Mouse (Mus musculus) hindbrain, embryonic 11.5 days (tissue): Measurements from ENCODE around the gene Dock10. TPM values are rescaled to one million over a fixed set of nuclear protein-coding genes. Genes with fewer than 3 reads are reported as not detected.

ENCODE experiments used
- ATAC-seq: fragments of 200-750 bp; cut with Nextera tagmentation; 2 replicates; pipeline ENCODE4 v1.8.0; 2017; ENCODE audit warnings: mild to moderate bottlenecking, moderate TSS enrichment, moderate library complexity; ENCODE audit not compliant: low FRiP score
- DNase-seq: peaks from one replicate; pipeline ENCODE4 v3.0.0-alpha.2; 2015; ENCODE audit warnings: low spot score
- H3K27ac ChIP-seq: fragments of 300-500 bp; sonication (generic); 2 replicates; pipeline ENCODE4 v1.5.1; 2014; ENCODE audit warnings: mild to moderate bottlenecking, low read depth, low read length
- H3K27me3 ChIP-seq: fragments of 300-500 bp; sonication (generic); 2 replicates; pipeline ENCODE4 v1.6.1; 2014; ENCODE audit warnings: mild to moderate bottlenecking, low read length, moderate library complexity, mixed read lengths; ENCODE audit not compliant: control insufficient read depth, insufficient read depth
- H3K36me3 ChIP-seq: fragments of 300-500 bp; sonication (generic); 2 replicates; pipeline ENCODE4 v1.6.1; 2014; ENCODE audit warnings: mild to moderate bottlenecking, low read length, moderate library complexity, mixed read lengths; ENCODE audit not compliant: control insufficient read depth, insufficient read depth
- H3K4me1 ChIP-seq: fragments of 300-500 bp; sonication (generic); replicated peaks from 2 replicates; pipeline ENCODE4 v1.6.1; 2014; ENCODE audit warnings: low read length, mixed read lengths; ENCODE audit not compliant: control insufficient read depth, insufficient read depth
- H3K4me2 ChIP-seq: fragments of 300-500 bp; sonication (generic); replicated peaks from 2 replicates; pipeline ENCODE4 v1.6.1; 2014; ENCODE audit warnings: mild to moderate bottlenecking, low read depth, low read length
- H3K4me3 ChIP-seq: fragments of 300-500 bp; sonication (generic); 2 replicates; pipeline ENCODE4 v1.5.1; 2014; ENCODE audit warnings: low read depth, low read length
- H3K9ac ChIP-seq: fragments of 300-500 bp; sonication (generic); 2 replicates; pipeline ENCODE4 v1.6.1; 2014; ENCODE audit warnings: low read depth, low read length
- H3K9me3 ChIP-seq: fragments of 300-500 bp; sonication (generic); 2 replicates; pipeline ENCODE4 v1.6.1; 2016; ENCODE audit warnings: low read length; ENCODE audit not compliant: control insufficient read depth
- WGBS: fragments of 180-500 bp; shearing (Covaris S2); extraction: QIAGEN DNeasy Blood & Tissue Kit; methylation state at CpG from one replicate; pipeline ENCODE4 v1.1.7; 2014; 5-methylcytosine and 5-hydroxymethylcytosine counted together
- polyA plus RNA-seq: library from polyadenylated mRNA; unstranded; fragments of >200 nt; fragmentation: Nextera tagmentation; extraction: Ambion mirVana; gene quantifications from 2 replicates; pipeline ENCODE4 v1.2.1, GENCODE M21; 2014

The Dock10 gene
- polyA plus RNA-seq, 1 experiment from 2014 or later: 4.3 TPM

DNA sequence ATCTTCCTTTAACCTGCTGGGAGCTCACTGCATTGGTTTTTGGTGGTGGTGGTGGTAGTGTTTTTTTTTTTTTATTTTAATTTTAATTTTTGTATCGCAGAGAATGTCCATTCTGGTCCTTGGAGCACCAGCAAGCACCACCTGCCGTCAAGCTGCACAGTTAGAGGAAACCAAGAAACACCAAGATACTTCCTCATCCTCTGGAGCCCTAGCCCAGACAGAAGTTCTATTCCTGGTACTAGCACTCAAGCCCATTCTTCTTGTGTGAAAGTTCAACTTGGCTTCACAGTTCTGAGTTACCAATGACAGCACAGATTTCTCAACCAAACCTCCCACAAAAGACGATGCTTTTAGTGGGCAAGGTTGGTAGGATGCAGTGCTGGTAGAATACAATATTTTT lies 86.6 kb downstream of the Dock10 start:
- Histone ChIP-seq H3K4me1 (no peaks in the 10 kb centered on the region), H3K36me3 (no peaks in the 10 kb centered on the region), H3K27me3 (no peaks in the 10 kb centered on the region), H3K9ac (no peak overlapping the region), H3K27ac (no peak overlapping the region), H3K4me2 (no peak overlapping the region), H3K9me3 (no peaks in the 10 kb centered on the region), H3K4me3 (no peak overlapping the region)
- no peak for DNase-seq
- ATAC-seq: no peak
- WGBS: 94% methylated on average over 3 of the region's 3 CpGs

DNA sequence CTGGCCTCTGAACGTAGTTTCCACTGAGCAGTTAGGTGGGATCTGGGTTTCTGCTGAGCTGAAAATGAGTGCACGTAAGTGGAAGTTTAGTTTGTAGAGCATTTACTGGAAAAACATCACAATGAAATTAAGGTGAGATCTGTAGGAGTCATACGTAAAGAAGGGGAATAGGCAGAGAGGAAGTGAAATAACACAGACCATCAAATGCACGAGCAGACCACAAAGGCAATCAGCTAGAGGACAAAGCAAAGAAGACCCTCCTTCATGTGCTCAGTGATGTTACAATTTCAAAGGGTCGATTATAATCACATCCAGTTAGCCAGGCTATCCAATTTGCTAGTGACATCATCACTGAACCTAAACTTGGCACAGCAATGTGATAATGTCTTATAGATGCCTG lies 87.3 kb downstream of the Dock10 start:
- Histone ChIP-seq H3K36me3 (no peaks in the 10 kb centered on the region), H3K9ac (no peak overlapping the region), H3K4me3 (no peak overlapping the region), H3K4me2 (no peak overlapping the region), H3K27ac (no peak overlapping the region), H3K4me1 (no peaks in the 10 kb centered on the region), H3K9me3 (no peaks in the 10 kb centered on the region), H3K27me3 (no peaks in the 10 kb centered on the region)
- no peak for ATAC-seq
- 82% methylated on average over 5 of the region's 5 CpGs for WGBS
- DNase-seq: no peak

DNA sequence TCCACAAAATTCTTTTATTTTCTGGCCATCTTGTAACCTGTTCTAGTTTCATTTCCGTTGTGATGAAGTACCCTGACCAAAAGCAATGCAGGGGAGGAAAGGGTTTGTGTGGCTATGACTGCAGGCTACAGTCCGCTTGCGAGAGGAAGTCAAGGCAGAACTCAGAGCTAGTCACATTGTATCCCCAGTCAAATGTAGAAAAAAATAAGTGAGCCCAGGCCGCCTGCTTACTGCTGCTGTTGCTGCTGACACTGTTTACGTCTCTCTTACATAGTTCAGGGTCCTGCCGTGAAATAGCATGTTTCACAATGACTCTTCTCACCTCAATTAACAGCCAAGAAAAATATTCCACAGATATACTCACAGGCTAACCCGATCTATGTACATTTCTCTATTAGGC lies 87.9 kb downstream of the Dock10 start:
- DNase-seq: no peak
- no peak for ATAC-seq
- no peak overlapping the region for H3K9ac ChIP-seq
- no peaks in the 10 kb centered on the region for H3K27me3 ChIP-seq
- H3K4me1 ChIP-seq: no peaks in the 10 kb centered on the region
- no peak overlapping the region for H3K4me3 ChIP-seq
- H3K27ac ChIP-seq: no peak overlapping the region
- WGBS: 89% methylated on average over 7 of the region's 7 CpGs
- no peak overlapping the region for H3K4me2 ChIP-seq
- no peaks in the 10 kb centered on the region for H3K36me3 ChIP-seq
- no peaks in the 10 kb centered on the region for H3K9me3 ChIP-seq

DNA sequence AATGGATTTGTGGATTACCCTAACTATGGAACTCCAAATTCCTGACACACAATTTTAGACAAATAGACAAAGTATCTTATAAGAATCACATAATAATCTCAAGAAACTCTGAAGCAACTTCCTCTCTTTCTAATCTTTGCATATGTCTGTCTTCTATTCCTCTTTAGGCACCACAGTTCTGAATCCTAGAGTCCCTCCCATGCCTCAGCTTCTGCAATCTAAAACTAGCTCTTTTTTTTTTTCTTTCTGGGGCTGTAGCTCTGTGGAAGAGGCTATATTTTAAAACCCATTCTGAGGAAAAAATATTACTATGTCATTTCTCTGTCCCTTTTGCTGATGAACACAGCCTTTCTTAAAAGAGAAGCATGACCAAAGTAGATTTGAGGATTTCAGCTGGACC lies 92.6 kb downstream of the Dock10 start:
- no peaks in the 10 kb centered on the region for H3K4me1 ChIP-seq
- H3K4me3 ChIP-seq: no peak overlapping the region
- no peak overlapping the region for H3K27ac ChIP-seq
- no peaks in the 10 kb centered on the region for H3K27me3 ChIP-seq
- H3K36me3 ChIP-seq: no peaks in the 10 kb centered on the region
- H3K9ac ChIP-seq: no peak overlapping the region
- H3K4me2 ChIP-seq: no peak overlapping the region
- ATAC-seq (no peak), DNase-seq (no peak)
- no peaks in the 10 kb centered on the region for H3K9me3 ChIP-seq

DNA sequence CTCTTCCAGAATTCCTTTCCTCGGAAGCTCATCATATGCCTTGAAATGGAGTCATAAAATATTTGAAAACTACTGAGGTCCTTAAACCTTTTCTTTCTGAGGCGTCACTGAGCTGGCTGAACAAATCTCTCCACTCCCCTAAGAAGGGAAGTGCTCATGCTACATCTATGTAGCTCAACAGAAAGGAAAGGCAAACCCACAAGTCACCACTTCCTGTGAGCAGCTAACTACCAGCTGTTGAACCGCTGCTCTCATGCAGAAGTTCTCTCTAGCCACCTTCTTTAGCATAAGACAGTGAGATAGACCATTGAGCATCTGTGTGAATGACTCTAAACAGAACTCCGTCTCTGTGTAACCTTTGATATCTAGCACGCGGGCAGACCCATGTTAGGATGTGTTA lies 93.2 kb downstream of the Dock10 start:
- H3K9ac ChIP-seq: no peak overlapping the region
- H3K36me3 ChIP-seq: no peaks in the 10 kb centered on the region
- no peaks in the 10 kb centered on the region for H3K9me3 ChIP-seq
- DNase-seq: no peak
- no peak overlapping the region for H3K27ac ChIP-seq
- WGBS: 92% methylated on average over 6 of the region's 6 CpGs
- no peaks in the 10 kb centered on the region for H3K4me1 ChIP-seq
- H3K27me3 ChIP-seq: no peaks in the 10 kb centered on the region
- ATAC-seq: no peak
- no peak overlapping the region for H3K4me3 ChIP-seq
- no peak overlapping the region for H3K4me2 ChIP-seq

DNA sequence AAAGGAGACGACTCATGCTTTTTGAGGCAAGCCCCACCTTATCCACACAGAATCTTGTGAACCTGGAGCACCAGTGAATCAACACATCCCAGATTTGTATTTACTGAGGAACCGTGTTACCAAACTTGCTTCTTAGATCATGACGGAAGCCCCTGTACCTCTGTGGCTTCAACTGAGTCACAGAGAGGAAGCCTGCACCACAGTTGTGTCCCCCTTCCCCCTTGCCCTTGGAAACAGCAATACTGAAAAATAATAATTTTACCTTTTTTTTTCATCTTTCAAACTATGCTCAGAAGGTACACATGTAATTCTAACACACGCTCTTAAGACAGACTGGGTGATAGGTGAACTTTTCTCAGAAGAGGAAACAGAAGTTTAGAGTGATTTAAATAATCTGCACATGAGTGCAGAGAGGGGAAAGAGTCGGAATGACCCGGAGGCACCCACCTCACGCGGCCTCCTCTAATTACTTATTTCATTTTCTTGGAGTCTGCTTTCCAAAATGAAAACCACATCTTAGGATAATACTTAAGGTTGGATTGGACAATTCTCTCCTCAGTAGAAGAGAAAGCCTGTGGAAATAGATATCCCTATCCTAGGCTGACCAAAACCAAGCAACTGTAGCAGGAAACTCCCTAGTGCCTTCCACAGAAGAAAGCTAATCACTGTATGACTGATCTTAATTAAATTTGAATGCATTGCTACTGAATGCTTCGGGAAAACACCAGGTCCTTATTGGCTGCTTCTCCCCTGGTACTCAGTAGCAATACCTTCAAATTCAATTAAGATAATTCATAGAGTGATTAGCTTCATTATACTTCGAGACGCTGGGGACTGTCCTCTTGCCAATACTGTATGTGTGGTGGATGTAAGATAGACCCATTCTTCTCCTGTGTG lies 96.6 kb downstream of the Dock10 start:
- Histone ChIP-seq H3K4me3 (no peak overlapping the region), H3K9me3 (no peaks in the 10 kb centered on the region), H3K27ac (no peak overlapping the region), H3K4me1 (no peaks in the 10 kb centered on the region), H3K4me2 (no peak overlapping the region), H3K27me3 (no peaks in the 10 kb centered on the region), H3K36me3 (no peaks in the 10 kb centered on the region), H3K9ac (no peak overlapping the region)
- ATAC-seq (no peak), DNase-seq (no peak)
- WGBS: 85% methylated on average over 11 of the region's 11 CpGs

DNA sequence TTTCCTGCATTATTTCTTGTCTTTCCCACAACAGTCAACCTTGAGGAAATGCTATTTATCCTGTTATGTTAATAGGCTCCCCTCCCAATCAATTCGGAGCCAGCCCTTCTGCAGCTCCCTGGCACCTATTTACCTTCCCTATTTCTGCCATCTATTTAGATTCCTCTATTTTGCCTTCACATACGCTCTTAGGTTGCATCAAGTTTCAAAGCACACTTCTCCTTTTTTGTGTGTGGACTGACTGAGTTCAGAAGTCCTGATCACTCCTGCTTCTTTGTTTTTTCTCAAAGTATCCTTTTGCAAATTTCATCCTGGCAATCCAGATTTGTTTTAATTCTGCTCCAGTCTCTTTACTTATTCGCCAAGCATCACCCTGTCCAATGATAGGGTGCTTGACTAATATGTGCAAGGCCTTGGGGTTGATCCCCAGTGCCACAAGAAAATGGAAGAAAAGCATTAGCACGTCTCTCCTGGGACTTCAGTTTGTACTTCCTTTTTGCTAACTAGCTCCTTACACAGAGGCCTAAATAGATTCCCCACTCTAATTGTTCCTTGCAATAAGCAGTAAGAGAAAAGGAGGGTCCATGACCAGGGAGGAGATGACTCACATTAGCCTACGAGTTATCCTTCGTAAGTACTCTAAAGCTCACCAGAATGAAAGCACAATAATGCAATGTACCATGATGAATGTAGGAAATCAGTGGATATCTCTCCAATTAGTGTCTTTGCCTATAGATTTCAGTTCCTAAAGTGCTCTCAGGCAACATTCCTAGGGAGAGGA lies 98.7 kb downstream of the Dock10 start:
- H3K27me3 ChIP-seq: no peaks in the 10 kb centered on the region
- no peaks in the 10 kb centered on the region for H3K4me1 ChIP-seq
- DNase-seq (no peak), ATAC-seq (no peak)
- H3K4me2 ChIP-seq: no peak overlapping the region
- no peak overlapping the region for H3K27ac ChIP-seq
- H3K9me3 ChIP-seq: no peaks in the 10 kb centered on the region
- H3K9ac ChIP-seq: no peak overlapping the region
- WGBS: 85% methylated on average over 6 of the region's 6 CpGs
- H3K36me3 ChIP-seq: no peaks in the 10 kb centered on the region
- H3K4me3 ChIP-seq: no peak overlapping the region

DNA sequence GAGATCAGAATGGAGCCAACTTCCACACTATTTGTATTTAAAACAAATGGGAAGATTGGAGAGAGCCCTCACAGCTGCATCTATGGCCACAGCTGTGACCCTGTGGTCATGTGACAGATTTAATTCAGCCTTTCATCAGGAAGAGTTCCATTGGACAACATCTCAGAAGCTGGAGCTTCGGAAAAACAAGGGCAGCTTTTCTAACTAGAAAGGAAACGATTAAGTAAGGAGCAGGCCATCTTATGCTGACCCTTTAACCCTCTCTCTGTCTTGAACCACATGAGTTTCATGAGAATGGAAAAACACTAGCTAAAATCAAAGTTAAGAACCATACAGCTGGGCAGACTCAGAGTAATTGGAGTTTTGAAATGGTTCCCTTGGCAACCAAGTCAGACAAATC lies 101.9 kb downstream of the Dock10 start:
- Histone ChIP-seq H3K4me1 (no peaks in the 10 kb centered on the region), H3K9me3 (no peaks in the 10 kb centered on the region), H3K9ac (no peak overlapping the region), H3K27me3 (no peaks in the 10 kb centered on the region), H3K4me2 (no peak overlapping the region), H3K4me3 (no peak overlapping the region), H3K36me3 (no peaks in the 10 kb centered on the region), H3K27ac (no peak overlapping the region)
- ATAC-seq: no peak
- no peak for DNase-seq
- WGBS: 58% methylated on average over 2 of the region's 2 CpGs

DNA sequence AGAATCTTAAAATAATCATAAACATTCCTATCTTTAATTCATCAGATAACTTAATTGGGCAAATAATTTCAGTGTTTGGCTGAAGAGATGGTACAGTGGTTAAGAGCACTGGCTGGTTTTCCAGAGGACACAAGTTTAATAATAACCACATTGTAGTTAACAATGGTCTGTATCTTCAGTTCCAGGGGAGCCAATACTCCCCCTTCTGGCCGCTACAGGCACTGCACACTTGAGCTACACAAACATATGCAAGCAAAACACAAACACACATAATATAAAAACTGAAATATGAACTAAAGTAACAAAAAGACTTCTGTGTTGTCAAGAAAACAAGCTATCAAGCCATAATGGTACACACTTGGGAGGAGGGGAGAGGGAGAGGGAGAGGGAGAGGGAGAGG lies 102.5 kb downstream of the Dock10 start:
- H3K4me2 ChIP-seq: no peak overlapping the region
- WGBS: 75% methylated on average over 1 of the region's 1 CpGs
- H3K27me3 ChIP-seq: no peaks in the 10 kb centered on the region
- H3K9me3 ChIP-seq: no peaks in the 10 kb centered on the region
- H3K27ac ChIP-seq: no peak overlapping the region
- H3K4me1 ChIP-seq: no peaks in the 10 kb centered on the region
- ATAC-seq (no peak), DNase-seq (no peak)
- H3K36me3 ChIP-seq: no peaks in the 10 kb centered on the region
- H3K4me3 ChIP-seq: no peak overlapping the region
- H3K9ac ChIP-seq: no peak overlapping the region
